Mouse (Mus musculus) thymus, adult 2 months (tissue): Measurements from ENCODE around the gene Psma1.

ENCODE experiments used
- CTCF ChIP-seq: fragments of 200-500 bp; IDR thresholded peaks from 2 replicates; pipeline ENCODE4 v1.5.1; 2012; ENCODE audit warnings: mild to moderate bottlenecking, control low read depth, low read length, moderate library complexity, borderline replicate concordance; ENCODE audit not compliant: control insufficient read depth, poor library complexity, insufficient read depth; ENCODE audit errors: extremely low read depth
- POLR2A ChIP-seq: fragments of 200-500 bp; IDR thresholded peaks from 2 replicates; pipeline ENCODE4 v1.6.1; 2012; ENCODE audit warnings: mild to moderate bottlenecking, low read length, control low read depth, moderate library complexity; ENCODE audit not compliant: control insufficient read depth, poor library complexity, insufficient read depth; ENCODE audit errors: extremely low read depth

DNA sequence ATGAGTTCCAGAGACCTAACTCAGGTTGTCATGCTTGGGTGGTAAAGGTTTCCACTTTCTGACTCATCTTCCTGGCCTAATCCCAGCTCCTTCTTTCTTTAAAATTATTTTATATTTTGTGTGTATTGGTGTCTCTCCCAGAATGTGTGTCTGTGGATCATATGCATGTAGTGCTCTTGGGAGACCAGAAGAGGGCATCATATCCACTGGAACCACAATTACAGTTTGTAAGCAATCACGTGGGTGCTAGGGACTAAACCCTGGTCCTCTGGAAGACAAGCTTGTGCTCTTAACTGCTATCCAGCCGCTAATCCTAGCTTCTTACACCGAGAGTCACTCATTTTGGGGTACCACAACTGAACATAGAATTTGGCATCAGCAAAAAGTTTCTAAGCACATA, 24.2 kb downstream of the Psma1 start:
- no peak for TF ChIP-seq POLR2A
- TF ChIP-seq CTCF = no peak
